Mouse (Mus musculus) liver, embryonic 14.5 days (tissue): ENCODE measurements around the gene Mad2l1bp.
A peak's percentile ranks its signal among the peaks of the same experiment; 100 is the strongest.

Experiments used
- CTCF ChIP-seq: IDR thresholded peaks from 2 replicates; pipeline ENCODE4 v1.5.1; 2016; ENCODE audit warnings: antibody characterized with exemption, low read depth, control low read depth
- EP300 ChIP-seq: IDR thresholded peaks from 2 replicates; pipeline ENCODE4 v1.6.1; 2016; ENCODE audit warnings: antibody characterized with exemption, low read depth

DNA sequence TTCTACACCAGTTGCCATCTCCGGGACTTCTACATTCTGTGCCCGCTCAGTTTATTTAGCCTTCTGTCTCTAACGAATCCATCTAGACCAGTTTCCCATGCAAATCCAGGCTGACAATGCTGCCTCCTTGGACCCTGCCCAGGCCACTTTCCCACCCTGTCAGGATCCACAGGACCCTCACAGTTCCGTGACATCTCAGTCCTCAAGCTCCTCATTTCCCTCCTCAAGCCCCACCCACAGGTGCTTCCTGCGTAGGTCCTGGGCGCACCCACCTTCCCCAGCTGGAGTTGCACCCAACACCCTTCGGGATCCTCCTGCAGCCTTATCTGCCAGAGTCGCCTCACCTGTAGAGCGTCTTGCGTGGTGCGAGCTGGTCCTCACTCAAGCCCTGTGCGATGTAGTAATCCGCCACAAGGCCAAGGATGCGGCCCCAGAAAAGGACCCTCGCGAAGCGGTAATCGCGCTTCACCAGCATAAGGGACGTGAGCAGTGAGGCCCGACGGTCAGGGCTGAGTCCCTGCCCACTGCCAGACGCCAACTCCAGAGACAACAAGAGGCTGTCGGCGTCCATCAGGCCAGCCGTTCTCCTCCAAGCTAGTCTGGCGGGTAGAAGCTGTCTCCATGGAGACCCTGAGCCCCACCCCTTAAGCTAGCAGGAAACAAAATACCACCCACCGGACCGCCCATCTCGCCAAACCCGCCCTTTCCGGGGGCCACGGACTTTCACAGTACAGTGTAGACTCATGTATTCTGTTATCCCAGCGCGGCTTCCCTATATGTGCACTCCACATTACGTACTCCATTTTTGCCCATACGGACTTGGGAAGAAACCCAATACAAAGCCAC lies 9.6 kb downstream of the Mad2l1bp start, which contains the start of gene Rsph9:
- TF ChIP-seq CTCF, result 0 out of 2 replicates have a peak, but pooled peaks have one; percentile 13
- TF ChIP-seq EP300, result no peak
